Mouse (Mus musculus): Measurements from ENCODE around the gene Mrgprd.

DNA sequence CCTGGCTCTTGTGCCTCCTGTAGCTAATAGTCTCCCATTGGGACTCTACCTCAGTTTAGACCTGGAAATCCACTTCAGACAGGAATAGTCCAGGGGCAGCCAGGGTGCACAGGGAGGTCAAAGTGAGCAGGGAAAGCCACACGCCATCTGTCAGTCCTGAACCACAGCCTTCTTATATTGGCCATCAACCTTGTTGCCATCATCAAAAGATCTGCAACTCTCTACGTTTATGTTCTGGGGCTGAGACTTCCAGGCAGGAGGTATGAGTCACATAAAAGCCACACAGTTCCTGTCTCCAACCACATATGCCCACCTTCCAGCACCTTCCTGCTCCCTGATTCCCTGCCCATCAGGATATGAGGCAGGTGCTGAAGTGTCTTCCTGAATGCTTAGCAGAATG, 23.3 kb downstream of the Mrgprd start:
- TF ChIP-seq GATA1 (IDR thresholded peaks at IDR 0.05; ENCODE audit: borderline replicate concordance, low read length) (no peak), FLI1 (IDR thresholded peaks at IDR 0.05; ENCODE audit: low read length) (no peak)

All from megakaryocyte, embryonic 14.5 days (primary cell).